39 mouse cellular contexts compared by ENCODE assay signal in the genomic region with DNA sequence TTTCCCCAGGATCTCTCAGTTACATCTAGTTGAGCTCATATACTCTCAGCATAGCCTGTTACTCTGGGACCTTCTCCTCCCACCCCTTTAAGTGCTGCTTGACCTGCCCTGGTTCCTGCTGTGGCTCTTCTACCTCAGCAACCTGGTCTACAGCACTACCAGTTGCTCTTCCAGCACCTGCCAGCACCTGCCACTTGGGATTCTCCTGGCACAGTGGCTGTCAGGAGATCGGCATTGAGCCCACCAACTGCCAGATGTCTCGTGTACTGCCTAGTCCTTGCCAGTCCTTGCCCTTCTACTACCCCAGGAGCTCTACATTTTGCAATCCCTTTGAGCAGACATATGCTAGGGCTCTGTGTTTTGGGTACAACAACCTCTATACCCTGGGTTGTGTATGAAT. TPM values are rescaled to one million over a fixed set of nuclear protein-coding genes. Genes with fewer than 3 reads are reported as not detected.
"Had no signal": no experiment of that assay in that cellular context is flagged by ENCODE, and none has a peak within 500 bp of the region (broad histone marks: within the 10 kb centered on the region; RNA-seq: fewer than 3 reads in every experiment).

No protein-coding gene starts in this region.

- H3K4me3 ChIP-seq: gastrocnemius, adult 2 months; heart, embryonic 10.5 days; heart, embryonic 12.5 days; hindbrain, embryonic 13.5 days; hindbrain, embryonic 15.5 days; intestine, embryonic 15.5 days; layer of hippocampus, adult 2 months; left cerebral cortex, adult 2 months; limb, embryonic 10.5 days; limb, embryonic 12.5 days; liver, embryonic 13.5 days; liver, embryonic 15.5 days had no signal

- H3K9me3 ChIP-seq: heart, embryonic 10.5 days; heart, embryonic 12.5 days; hindbrain, embryonic 13.5 days; hindbrain, embryonic 15.5 days; intestine, embryonic 15.5 days; limb, embryonic 10.5 days; limb, embryonic 12.5 days; liver, embryonic 13.5 days; liver, embryonic 15.5 days had no signal

- ATAC-seq: inflammation-experienced regulatory T-cells, adult 6 months; intestine, embryonic 15.5 days; intestine, postnatal 0 days had no signal

- H3K36me3 ChIP-seq: heart, embryonic 10.5 days; heart, embryonic 12.5 days; hindbrain, embryonic 13.5 days; hindbrain, embryonic 15.5 days; intestine, embryonic 15.5 days; limb, embryonic 10.5 days; limb, embryonic 12.5 days; liver, embryonic 13.5 days; liver, embryonic 15.5 days had no signal

- H3K27me3 ChIP-seq: heart, embryonic 12.5 days; hindbrain, embryonic 13.5 days; hindbrain, embryonic 15.5 days; intestine, embryonic 15.5 days; limb, embryonic 12.5 days; liver, embryonic 13.5 days; liver, embryonic 15.5 days had no signal

- H3K4me1 ChIP-seq: heart, embryonic 10.5 days; heart, embryonic 12.5 days; hindbrain, embryonic 13.5 days; hindbrain, embryonic 15.5 days; intestine, embryonic 15.5 days; limb, embryonic 10.5 days; limb, embryonic 12.5 days; liver, embryonic 13.5 days; liver, embryonic 15.5 days had no signal

- H3K4me2 ChIP-seq: heart, embryonic 12.5 days; hindbrain, embryonic 13.5 days; hindbrain, embryonic 15.5 days; intestine, embryonic 15.5 days; limb, embryonic 12.5 days; liver, embryonic 11.5 days; liver, embryonic 13.5 days; liver, embryonic 15.5 days had no signal

- H3K9ac ChIP-seq: heart, embryonic 12.5 days; hindbrain, embryonic 13.5 days; hindbrain, embryonic 15.5 days; intestine, embryonic 15.5 days; limb, embryonic 12.5 days; liver, embryonic 13.5 days; liver, embryonic 15.5 days had no signal

- H3K27ac ChIP-seq: gastrocnemius, adult 2 months; heart, embryonic 10.5 days; hindbrain, embryonic 13.5 days; hindbrain, embryonic 15.5 days; intestine, embryonic 15.5 days; layer of hippocampus, adult 2 months; left cerebral cortex, adult 2 months; limb, embryonic 10.5 days; limb, embryonic 12.5 days; liver, embryonic 13.5 days; liver, embryonic 15.5 days had no signal

- DNase-seq: gastrocnemius, adult 2 months; gastrocnemius, postnatal 10 days; gastrocnemius, postnatal 25 days; heart, adult 18-20 months; heart, postnatal 10 days; heart, postnatal 4 days; kidney, adult 18-20 months; kidney, adult 8-10 months; kidney, postnatal 10 days; kidney, postnatal 25 days; kidney, postnatal 4 days; liver; liver, embryonic 13.5 days had no signal

RNA-seq across cellular contexts. Expression of gene Gm5965, which starts 9.1 kb away (rescaled TPM):
- total RNA-seq: gastrocnemius, adult 2 months; gastrocnemius, postnatal 10 days; gastrocnemius, postnatal 25 days; gastrocnemius, postnatal 4 days; granulocyte monocyte progenitor cell, adult 5-6 weeks; heart, adult 18-20 months; heart, adult 8-10 months; heart, postnatal 10 days; heart, postnatal 25 days; heart, postnatal 4 days; layer of hippocampus, adult 2 months; layer of hippocampus, postnatal 10 days; layer of hippocampus, postnatal 25 days; left cerebral cortex, adult 2 months; left cerebral cortex, postnatal 25 days had no signal
- polyA plus RNA-seq: heart, embryonic 10.5 days; heart, embryonic 12.5 days; heart, embryonic 14.5 days; heart, embryonic 16.5 days; hindbrain, embryonic 11.5 days; hindbrain, embryonic 13.5 days; hindbrain, embryonic 15.5 days; inflammation-experienced regulatory T-cells, adult 6 months; intestine, embryonic 15.5 days; intestine, postnatal 0 days; kidney, embryonic 14.5 days; limb, embryonic 10.5 days; limb, embryonic 12.5 days; limb, embryonic 14.5 days; liver, embryonic 11.5 days; liver, embryonic 13.5 days; liver, embryonic 15.5 days had no signal

RNA-seq across cellular contexts. Expression of gene 2310057N15Rik, which starts 12.8 kb away (rescaled TPM):
- total RNA-seq: gastrocnemius, adult 2 months; gastrocnemius, postnatal 10 days; gastrocnemius, postnatal 25 days; gastrocnemius, postnatal 4 days; granulocyte monocyte progenitor cell, adult 5-6 weeks; heart, adult 18-20 months; heart, adult 8-10 months; heart, postnatal 10 days; heart, postnatal 25 days; heart, postnatal 4 days; layer of hippocampus, adult 2 months; layer of hippocampus, postnatal 10 days; layer of hippocampus, postnatal 25 days; left cerebral cortex, adult 2 months; left cerebral cortex, postnatal 25 days had no signal
- polyA plus RNA-seq: heart, embryonic 10.5 days; heart, embryonic 12.5 days; heart, embryonic 14.5 days; heart, embryonic 16.5 days; hindbrain, embryonic 11.5 days; hindbrain, embryonic 13.5 days; hindbrain, embryonic 15.5 days; inflammation-experienced regulatory T-cells, adult 6 months; intestine, embryonic 15.5 days; intestine, postnatal 0 days; kidney, embryonic 14.5 days; kidney, embryonic 16.5 days; limb, embryonic 10.5 days; limb, embryonic 12.5 days; limb, embryonic 14.5 days; liver, embryonic 11.5 days; liver, embryonic 13.5 days; liver, embryonic 15.5 days had no signal

RNA-seq across cellular contexts. Expression of gene Gm20741, which starts 25.2 kb away (rescaled TPM):
- total RNA-seq: gastrocnemius, adult 2 months; gastrocnemius, postnatal 10 days; gastrocnemius, postnatal 25 days; gastrocnemius, postnatal 4 days; granulocyte monocyte progenitor cell, adult 5-6 weeks; heart, adult 18-20 months; heart, adult 8-10 months; heart, postnatal 10 days; heart, postnatal 25 days; heart, postnatal 4 days; layer of hippocampus, adult 2 months; layer of hippocampus, postnatal 10 days; layer of hippocampus, postnatal 25 days; left cerebral cortex, adult 2 months; left cerebral cortex, postnatal 25 days had no signal
- polyA plus RNA-seq: heart, embryonic 10.5 days; heart, embryonic 12.5 days; heart, embryonic 14.5 days; heart, embryonic 16.5 days; hindbrain, embryonic 11.5 days; hindbrain, embryonic 13.5 days; hindbrain, embryonic 15.5 days; inflammation-experienced regulatory T-cells, adult 6 months; intestine, embryonic 15.5 days; intestine, postnatal 0 days; kidney, embryonic 14.5 days; kidney, embryonic 16.5 days; limb, embryonic 10.5 days; limb, embryonic 12.5 days; limb, embryonic 14.5 days; liver, embryonic 11.5 days; liver, embryonic 13.5 days; liver, embryonic 15.5 days had no signal

RNA-seq across cellular contexts. Expression of gene 2310034C09Rik, which starts 28.1 kb away (rescaled TPM):
- total RNA-seq: gastrocnemius, adult 2 months; gastrocnemius, postnatal 10 days; gastrocnemius, postnatal 25 days; gastrocnemius, postnatal 4 days; granulocyte monocyte progenitor cell, adult 5-6 weeks; heart, adult 18-20 months; heart, adult 8-10 months; heart, postnatal 10 days; heart, postnatal 25 days; heart, postnatal 4 days; layer of hippocampus, adult 2 months; layer of hippocampus, postnatal 10 days; layer of hippocampus, postnatal 25 days; left cerebral cortex, adult 2 months; left cerebral cortex, postnatal 25 days had no signal
- polyA plus RNA-seq: heart, embryonic 10.5 days; heart, embryonic 12.5 days; heart, embryonic 14.5 days; hindbrain, embryonic 11.5 days; hindbrain, embryonic 13.5 days; hindbrain, embryonic 15.5 days; inflammation-experienced regulatory T-cells, adult 6 months; intestine, embryonic 15.5 days; intestine, postnatal 0 days; kidney, embryonic 14.5 days; kidney, embryonic 16.5 days; limb, embryonic 10.5 days; limb, embryonic 12.5 days; limb, embryonic 14.5 days; liver, embryonic 11.5 days; liver, embryonic 13.5 days; liver, embryonic 15.5 days had no signal

RNA-seq across cellular contexts. Expression of gene Krtap15, which starts 33.2 kb away (rescaled TPM):
- total RNA-seq: gastrocnemius, adult 2 months; gastrocnemius, postnatal 10 days; gastrocnemius, postnatal 25 days; gastrocnemius, postnatal 4 days; granulocyte monocyte progenitor cell, adult 5-6 weeks; heart, adult 18-20 months; heart, adult 8-10 months; heart, postnatal 10 days; heart, postnatal 25 days; heart, postnatal 4 days; layer of hippocampus, adult 2 months; layer of hippocampus, postnatal 10 days; layer of hippocampus, postnatal 25 days; left cerebral cortex, adult 2 months; left cerebral cortex, postnatal 25 days had no signal
- polyA plus RNA-seq: heart, embryonic 10.5 days; heart, embryonic 12.5 days; heart, embryonic 14.5 days; heart, embryonic 16.5 days; hindbrain, embryonic 11.5 days; hindbrain, embryonic 13.5 days; hindbrain, embryonic 15.5 days; inflammation-experienced regulatory T-cells, adult 6 months; intestine, embryonic 15.5 days; intestine, postnatal 0 days; kidney, embryonic 14.5 days; kidney, embryonic 16.5 days; limb, embryonic 10.5 days; limb, embryonic 14.5 days; liver, embryonic 11.5 days; liver, embryonic 13.5 days; liver, embryonic 15.5 days had no signal
